Mouse (Mus musculus) olfactory bulb, adult 2 months (tissue): ENCODE data around the gene Wnt7b. TPM values are rescaled to one million over a fixed set of nuclear protein-coding genes. Genes with fewer than 3 reads are reported as not detected.

Source experiments
- H3K27ac ChIP-seq: fragments of 200-500 bp; 2 replicates; pipeline ENCODE4 v1.5.1; 2012; ENCODE audit warnings: low read depth, low read length; ENCODE audit not compliant: insufficient read depth
- H3K4me1 ChIP-seq: fragments of 200-500 bp; 2 replicates; pipeline ENCODE4 v1.6.1; 2012; ENCODE audit warnings: low read length; ENCODE audit not compliant: control insufficient read depth, insufficient read depth
- H3K4me3 ChIP-seq: fragments of 200-500 bp; 2 replicates; pipeline ENCODE4 v1.5.1; 2012; ENCODE audit warnings: mild to moderate bottlenecking, low read depth, low read length, moderate library complexity; ENCODE audit not compliant: insufficient read depth
- CTCF ChIP-seq: fragments of 200-500 bp; IDR thresholded peaks from 2 replicates; pipeline ENCODE4 v1.5.1; 2012; ENCODE audit warnings: low read depth, mild to moderate bottlenecking, low read length, moderate library complexity; ENCODE audit not compliant: insufficient read depth
- POLR2A ChIP-seq: fragments of 200-500 bp; IDR thresholded peaks from 2 replicates; pipeline ENCODE4 v1.6.1; 2012; ENCODE audit warnings: mild to moderate bottlenecking, low read depth, low read length, moderate library complexity; ENCODE audit not compliant: insufficient read depth
- WGBS: fragments of 180-500 bp; shearing (Covaris S2); methylation state at CpG from one replicate; pipeline ENCODE4 v1.1.7; 2018; 5-methylcytosine and 5-hydroxymethylcytosine counted together
- polyA plus RNA-seq: library from polyadenylated mRNA; stranded (reverse); fragments of >200 nt; gene quantifications from 2 replicates; pipeline ENCODE4 v1.2.4, GENCODE M21; 2012; ENCODE audit warnings: low replicate concordance; ENCODE audit not compliant: missing spikeins, insufficient read depth, insufficient read length

Gene Wnt7b
- polyA plus RNA-seq, 1 experiment = not detected

- WGBS = 96% methylated on average over 1 of the region's 1 CpGs
- no peak overlapping the region for H3K27ac ChIP-seq
- H3K4me1 ChIP-seq = no peaks in the 10 kb centered on the region
- TF ChIP-seq POLR2A (no peak), CTCF (no peak)
- no peak overlapping the region for H3K4me3 ChIP-seq
Observed at GRCm38 (mm10) chr15:85506680-85507079, 75.6 kb downstream of the Wnt7b start.

- no peaks in the 10 kb centered on the region for H3K4me1 ChIP-seq
- TF ChIP-seq CTCF = no peak
- no peak for TF ChIP-seq POLR2A
- H3K27ac ChIP-seq = no peak overlapping the region
- no peak overlapping the region for H3K4me3 ChIP-seq
- WGBS = 52% methylated on average over 14 of the region's 14 CpGs
Observed at GRCm38 (mm10) chr15:85505118-85505925, 77.0 kb downstream of the Wnt7b start.

GRCm38 (mm10) chr15:85503127-85503526, 79.1 kb downstream of the Wnt7b start, which contains the start of gene 7530416G11Rik:
Gene 7530416G11Rik, minus strand, starts transcription at chr15:85503227.
- 74% methylated on average over 8 of the region's 8 CpGs for WGBS
- TF ChIP-seq CTCF (no peak), POLR2A (no peak)

GRCm38 (mm10) chr15:85500267-85500666, 82.0 kb downstream of the Wnt7b start:
- Histone ChIP-seq H3K4me3 (no peak overlapping the region), H3K4me1 (no peaks in the 10 kb centered on the region; the same call in 1 of the 2 replicates), H3K27ac (no peak overlapping the region)
- WGBS = 85% methylated on average over 10 of the region's 10 CpGs
- TF ChIP-seq CTCF = no peak
- TF ChIP-seq POLR2A = no peak

More at GRCm38 (mm10) chr15:85503127-85503526, 79.1 kb downstream of the Wnt7b start, which contains the start of gene 7530416G11Rik:
- Histone ChIP-seq H3K27ac (no peak within 1 kb of the TSS), H3K4me1 (no peaks in the 10 kb centered on the region; the same call in 1 of the 2 replicates), H3K4me3 (no peak within 1 kb of the TSS)

- TF ChIP-seq CTCF (no peak), POLR2A (no peak)
- Histone ChIP-seq H3K4me1 (peaks cover 10% of the 10 kb centered on the region), H3K4me3 (no peak overlapping the region), H3K27ac (no peak overlapping the region)
- 47% methylated on average over 10 of the region's 10 CpGs for WGBS
Observed at GRCm38 (mm10) chr15:85497981-85498475, 84.2 kb downstream of the Wnt7b start.

- no peak for TF ChIP-seq CTCF
- TF ChIP-seq POLR2A = no peak
- Histone ChIP-seq H3K4me1 (peaks cover 10% of the 10 kb centered on the region), H3K4me3 (no peak overlapping the region), H3K27ac (no peak overlapping the region)
- 84% methylated on average over 4 of the region's 4 CpGs for WGBS
Observed at GRCm38 (mm10) chr15:85497548-85497947, 84.7 kb downstream of the Wnt7b start.

- 16% methylated on average over 11 of the region's 11 CpGs for WGBS
- H3K27ac ChIP-seq = no peak overlapping the region
Observed at GRCm38 (mm10) chr15:85494163-85494621, 88.1 kb downstream of the Wnt7b start.

GRCm38 (mm10) chr15:85489751-85490150, 92.5 kb downstream of the Wnt7b start:
- 41% methylated on average over 7 of the region's 7 CpGs for WGBS
- Histone ChIP-seq H3K4me3 (no peak overlapping the region), H3K4me1 (peaks cover 9% of the 10 kb centered on the region), H3K27ac (no peak overlapping the region)
- TF ChIP-seq CTCF (no peak), POLR2A (no peak)

More at GRCm38 (mm10) chr15:85494163-85494621, 88.1 kb downstream of the Wnt7b start:
- Histone ChIP-seq H3K4me3 (no peak overlapping the region), H3K4me1 (peaks cover 10% of the 10 kb centered on the region)
- no peak for TF ChIP-seq POLR2A
- TF ChIP-seq CTCF = no peak

GRCm38 (mm10) chr15:85488900-85489299, 93.4 kb downstream of the Wnt7b start:
- Histone ChIP-seq H3K27ac (no peak overlapping the region), H3K4me3 (no peak overlapping the region), H3K4me1 (peaks cover under 1% of the 10 kb centered on the region)
- 84% methylated on average over 10 of the region's 10 CpGs for WGBS
- no peak for TF ChIP-seq CTCF

Other genes starting within 250 kb of the Wnt7b start
- 211 TPM in 1 of 2 replicates, not detected in the other for gene Atxn10, start 246.2 kb downstream of the Wnt7b start, polyA plus RNA-seq
- gene 7530416G11Rik, start 79.2 kb downstream of the Wnt7b start, polyA plus RNA-seq = not detected in 2 replicates
- gene Ppara, start 152.5 kb upstream of the Wnt7b start, polyA plus RNA-seq = not detected in 2 replicates
- not detected in 2 replicates for gene Cdpf1, start 229.2 kb upstream of the Wnt7b start, polyA plus RNA-seq
- gene Pkdrej, start 239.3 kb upstream of the Wnt7b start, polyA plus RNA-seq = not detected in 2 replicates
- gene Ttc38, start 249.8 kb upstream of the Wnt7b start, polyA plus RNA-seq = not detected in 2 replicates